Mouse (Mus musculus) brain, embryonic 14.5 days (tissue): ENCODE results near the gene Rasa3. TPM values are rescaled to one million over a fixed set of nuclear protein-coding genes. Genes with fewer than 3 reads are reported as not detected.
A peak's percentile ranks its signal among the peaks of the same experiment; 100 is the strongest.

Experiments used
- DNase-seq: peaks from one replicate; pipeline ENCODE4 v3.0.0-alpha.2; 2011; ENCODE audit warnings: low read depth
- CTCF ChIP-seq: fragments of 200-500 bp; IDR thresholded peaks from 2 replicates; pipeline ENCODE4 v1.5.1; 2012; ENCODE audit warnings: inconsistent platforms, mild to moderate bottlenecking, moderate library complexity, borderline replicate concordance; ENCODE audit not compliant: insufficient read depth, insufficient read length; ENCODE audit errors: extremely low read depth
- POLR2A ChIP-seq: fragments of 200-500 bp; IDR thresholded peaks from 2 replicates; pipeline ENCODE4 v1.6.1; 2012; ENCODE audit warnings: mild to moderate bottlenecking, inconsistent platforms, borderline replicate concordance; ENCODE audit not compliant: poor library complexity, insufficient read depth, insufficient read length, severe bottlenecking; ENCODE audit errors: extremely low read depth
- polyA plus RNA-seq: library from polyadenylated mRNA; depleted of rRNA; stranded (reverse); fragments of >200 nt; gene quantifications from 2 replicates; pipeline ENCODE4 v1.2.3, GENCODE M21; 2012

The Rasa3 gene
- polyA plus RNA-seq, 1 experiment: 33.3 TPM

GRCm38 (mm10) chr8:13577869-13578268, 99.5 kb downstream of the Rasa3 start:
- no peak for DNase-seq
- TF ChIP-seq CTCF: no peak
- TF ChIP-seq POLR2A: no peak

- no peak for TF ChIP-seq CTCF
- no peak for TF ChIP-seq POLR2A
- DNase-seq: no peak
Observed at GRCm38 (mm10) chr8:13571999-13572398, 105.4 kb downstream of the Rasa3 start.

- DNase-seq: peak; percentile 1
- TF ChIP-seq POLR2A: no peak
- TF ChIP-seq CTCF: no peak
Observed at GRCm38 (mm10) chr8:13562118-13562517, 115.3 kb downstream of the Rasa3 start, which contains the start of gene 1700029H14Rik. 1700029H14Rik (minus strand) TSS chr8:13562461.

GRCm38 (mm10) chr8:13557526-13557925, 119.9 kb downstream of the Rasa3 start:
- TF ChIP-seq CTCF: no peak
- TF ChIP-seq POLR2A: no peak

GRCm38 (mm10) chr8:13551574-13551830, 125.9 kb downstream of the Rasa3 start:
- no peak for DNase-seq
- TF ChIP-seq CTCF: no peak
- TF ChIP-seq POLR2A: no peak

More at GRCm38 (mm10) chr8:13557526-13557925, 119.9 kb downstream of the Rasa3 start:
- no peak for DNase-seq

GRCm38 (mm10) chr8:13550718-13551573, 126.5 kb downstream of the Rasa3 start:
- TF ChIP-seq CTCF: peak; percentile 89
- no peak for TF ChIP-seq POLR2A
- DNase-seq: peak; percentile 96

GRCm38 (mm10) chr8:13548831-13549230, 128.6 kb downstream of the Rasa3 start:
- DNase-seq: peak; percentile 28
- TF ChIP-seq CTCF (no peak), POLR2A (no peak)

- TF ChIP-seq CTCF (peak; percentile 46; the same call in 1 of the 2 replicates), POLR2A (no peak)
Observed at GRCm38 (mm10) chr8:13548235-13548634, 129.2 kb downstream of the Rasa3 start.

GRCm38 (mm10) chr8:13546421-13546820, 131.0 kb downstream of the Rasa3 start:
- no peak for TF ChIP-seq POLR2A
- TF ChIP-seq CTCF: no peak
- no peak for DNase-seq

More at GRCm38 (mm10) chr8:13548235-13548634, 129.2 kb downstream of the Rasa3 start:
- peak; percentile 21 for DNase-seq

- DNase-seq: no peak
- TF ChIP-seq POLR2A (no peak), CTCF (no peak)
Observed at GRCm38 (mm10) chr8:13541526-13541925, 135.9 kb downstream of the Rasa3 start.

GRCm38 (mm10) chr8:13540122-13540521, 137.3 kb downstream of the Rasa3 start:
- TF ChIP-seq POLR2A (no peak), CTCF (no peak)
- DNase-seq: no peak

- DNase-seq: peak; percentile 76
- TF ChIP-seq POLR2A (no peak), CTCF (no peak)
Observed at GRCm38 (mm10) chr8:13538821-13539220, 138.6 kb downstream of the Rasa3 start.
